Mouse (Mus musculus) neural tube, embryonic 13.5 days (tissue): ENCODE results near the gene Ihh. TPM values are rescaled to one million over a fixed set of nuclear protein-coding genes. Genes with fewer than 3 reads are reported as not detected.
A peak's percentile ranks its signal among the peaks of the same experiment; 100 is the strongest.

Experiments used
- ATAC-seq: fragments of 200-750 bp; cut with Nextera tagmentation; 2 replicates; pipeline ENCODE4 v1.8.0; 2017; ENCODE audit warnings: low read depth, mild to moderate bottlenecking, moderate TSS enrichment, moderate library complexity
- H3K27ac ChIP-seq: fragments of 300-500 bp; sonication (generic); replicated peaks from 2 replicates; pipeline ENCODE4 v1.5.1; 2015; ENCODE audit warnings: moderate library complexity, mild to moderate bottlenecking, inconsistent platforms
- H3K27me3 ChIP-seq: fragments of 300-500 bp; sonication (generic); 2 replicates; pipeline ENCODE4 v1.6.1; 2015; ENCODE audit warnings: mild to moderate bottlenecking, inconsistent platforms
- H3K36me3 ChIP-seq: fragments of 300-500 bp; sonication (generic); 2 replicates; pipeline ENCODE4 v1.6.1; 2015; ENCODE audit warnings: mild to moderate bottlenecking, inconsistent platforms
- H3K4me1 ChIP-seq: fragments of 300-500 bp; sonication (generic); replicated peaks from 2 replicates; pipeline ENCODE4 v1.6.1; 2015; ENCODE audit warnings: inconsistent platforms
- H3K4me2 ChIP-seq: fragments of 300-500 bp; sonication (generic); 2 replicates; pipeline ENCODE4 v1.6.1; 2015; ENCODE audit warnings: inconsistent platforms, mild to moderate bottlenecking, moderate library complexity
- H3K4me3 ChIP-seq: fragments of 300-500 bp; sonication (generic); 2 replicates; pipeline ENCODE4 v1.5.1; 2015; ENCODE audit warnings: mild to moderate bottlenecking, inconsistent platforms
- H3K9ac ChIP-seq: fragments of 300-500 bp; sonication (generic); 2 replicates; pipeline ENCODE4 v1.6.1; 2015; ENCODE audit warnings: moderate library complexity, mild to moderate bottlenecking, inconsistent platforms
- H3K9me3 ChIP-seq: fragments of 300-500 bp; sonication (generic); 2 replicates; pipeline ENCODE4 v1.6.1; 2016; ENCODE audit warnings: inconsistent platforms
- WGBS: fragments of 180-500 bp; shearing (Covaris S2); methylation state at CpG from one replicate; pipeline ENCODE4 v1.1.7; 2015; 5-methylcytosine and 5-hydroxymethylcytosine counted together
- polyA plus RNA-seq: library from polyadenylated mRNA; unstranded; fragments of >200 nt; fragmentation: Nextera tagmentation; extraction: Ambion mirVana; gene quantifications from 2 replicates; pipeline ENCODE4 v1.2.1, GENCODE M21; 2015

Ihh gene
- polyA plus RNA-seq, 1 experiment from 2014 or later, result 0.29 TPM

GRCm38 (mm10) chr1:74962126-74962852 lies 10.8 kb upstream of the Ihh start:
- H3K27ac ChIP-seq, result no peak overlapping the region
- ATAC-seq, result no peak
- H3K4me3 ChIP-seq, result no peak overlapping the region
- H3K27me3 ChIP-seq, result peaks cover 15% of the 10 kb centered on the region
- no peaks in the 10 kb centered on the region for H3K36me3 ChIP-seq
- H3K9me3 ChIP-seq, result no peaks in the 10 kb centered on the region
- no peak overlapping the region for H3K9ac ChIP-seq
- WGBS, result 70% methylated on average over 5 of the region's 5 CpGs
- H3K4me1 ChIP-seq, result peaks cover 9% of the 10 kb centered on the region
- no peak overlapping the region for H3K4me2 ChIP-seq

- Histone ChIP-seq H3K4me2 (no peak overlapping the region), H3K9me3 (no peaks in the 10 kb centered on the region), H3K27ac (no peak overlapping the region), H3K4me3 (no peak overlapping the region), H3K9ac (no peak overlapping the region), H3K36me3 (no peaks in the 10 kb centered on the region), H3K27me3 (peaks cover 21% of the 10 kb centered on the region), H3K4me1 (peaks cover 9% of the 10 kb centered on the region)
- ATAC-seq, result no peak
- WGBS, result 93% methylated on average over 7 of the region's 7 CpGs
Observed at GRCm38 (mm10) chr1:74961722-74962121, 10.2 kb upstream of the Ihh start.

- peaks cover 33% of the 10 kb centered on the region for H3K27me3 ChIP-seq
- WGBS, result 95% methylated on average over 7 of the region's 7 CpGs
- no peaks in the 10 kb centered on the region for H3K36me3 ChIP-seq
- no peak overlapping the region for H3K4me3 ChIP-seq
- H3K4me1 ChIP-seq, result peaks cover 6% of the 10 kb centered on the region
- no peaks in the 10 kb centered on the region for H3K9me3 ChIP-seq
- no peak overlapping the region for H3K9ac ChIP-seq
- no peak overlapping the region for H3K27ac ChIP-seq
- ATAC-seq, result no peak
- H3K4me2 ChIP-seq, result no peak overlapping the region
Observed at GRCm38 (mm10) chr1:74960059-74960458, 8.6 kb upstream of the Ihh start.

- Histone ChIP-seq H3K4me1 (peaks cover 42% of the 10 kb centered on the region), H3K27ac (no peak overlapping the region), H3K27me3 (peaks cover 99% of the 10 kb centered on the region), H3K4me3 (peak overlapping the region; percentile 31), H3K36me3 (no peaks in the 10 kb centered on the region), H3K4me2 (peak overlapping the region; percentile 57), H3K9me3 (no peaks in the 10 kb centered on the region), H3K9ac (peak overlapping the region; percentile 46; the same call in 1 of the 2 replicates)
- ATAC-seq, result no peak
- WGBS, result under 1% methylated on average over 79 of the region's 84 CpGs
Observed at GRCm38 (mm10) chr1:74950576-74951490, 639 bp downstream of the Ihh start.

- WGBS, result 1% methylated on average over 16 of the region's 16 CpGs
- H3K27ac ChIP-seq, result no peak overlapping the region
- H3K27me3 ChIP-seq, result peaks cover 100% of the 10 kb centered on the region
- ATAC-seq, result no peak
- no peaks in the 10 kb centered on the region for H3K36me3 ChIP-seq
- H3K4me2 ChIP-seq, result peak overlapping the region; percentile 57; the same call in 1 of the 2 replicates
- H3K4me3 ChIP-seq, result peak overlapping the region; percentile 31
- H3K4me1 ChIP-seq, result peaks cover 42% of the 10 kb centered on the region
- H3K9me3 ChIP-seq, result no peaks in the 10 kb centered on the region
- H3K9ac ChIP-seq, result no peak overlapping the region
Observed at GRCm38 (mm10) chr1:74950066-74950465, 1.4 kb downstream of the Ihh start.

GRCm38 (mm10) chr1:74949666-74950050 lies 1.8 kb downstream of the Ihh start:
- Histone ChIP-seq H3K36me3 (no peaks in the 10 kb centered on the region), H3K27me3 (peaks cover 100% of the 10 kb centered on the region), H3K4me2 (no peak overlapping the region), H3K27ac (no peak overlapping the region), H3K9ac (no peak overlapping the region), H3K4me1 (peaks cover 42% of the 10 kb centered on the region), H3K9me3 (no peaks in the 10 kb centered on the region), H3K4me3 (no peak overlapping the region)
- ATAC-seq, result 0 out of 2 replicates have a peak, but pooled peaks have one; percentile 8
- WGBS, result 4% methylated on average over 24 of the region's 24 CpGs

- WGBS, result 2% methylated on average over 20 of the region's 20 CpGs
- no peak overlapping the region for H3K4me3 ChIP-seq
Observed at GRCm38 (mm10) chr1:74948784-74949665, 2.4 kb downstream of the Ihh start.

GRCm38 (mm10) chr1:74947986-74948670 lies 3.3 kb downstream of the Ihh start:
- Histone ChIP-seq H3K27me3 (peaks cover 98% of the 10 kb centered on the region), H3K9ac (peak overlapping the region; percentile 64), H3K27ac (no peak overlapping the region), H3K4me2 (peak overlapping the region; percentile 55), H3K4me1 (peaks cover 42% of the 10 kb centered on the region), H3K9me3 (no peaks in the 10 kb centered on the region), H3K4me3 (peak overlapping the region; percentile 30), H3K36me3 (no peaks in the 10 kb centered on the region)
- ATAC-seq, result 0 out of 2 replicates have a peak, but pooled peaks have one; percentile 16
- 2% methylated on average over 41 of the region's 41 CpGs for WGBS

More at GRCm38 (mm10) chr1:74948784-74949665, 2.4 kb downstream of the Ihh start:
- no peak overlapping the region for H3K27ac ChIP-seq
- no peak overlapping the region for H3K9ac ChIP-seq
- ATAC-seq, result peak; percentile 75
- no peaks in the 10 kb centered on the region for H3K9me3 ChIP-seq
- no peaks in the 10 kb centered on the region for H3K36me3 ChIP-seq
- peaks cover 98% of the 10 kb centered on the region for H3K27me3 ChIP-seq
- H3K4me2 ChIP-seq, result peak overlapping the region; percentile 55
- peaks cover 42% of the 10 kb centered on the region for H3K4me1 ChIP-seq

- WGBS, result 63% methylated on average over 12 of the region's 12 CpGs
- H3K4me2 ChIP-seq, result no peak overlapping the region
- H3K27ac ChIP-seq, result no peak overlapping the region
- no peaks in the 10 kb centered on the region for H3K36me3 ChIP-seq
- H3K27me3 ChIP-seq, result peaks cover 92% of the 10 kb centered on the region
- H3K9me3 ChIP-seq, result no peaks in the 10 kb centered on the region
- H3K4me3 ChIP-seq, result no peak overlapping the region
- no peaks in the 10 kb centered on the region for H3K4me1 ChIP-seq
- no peak for ATAC-seq
- H3K9ac ChIP-seq, result no peak overlapping the region
Observed at GRCm38 (mm10) chr1:74941651-74942360, 9.7 kb downstream of the Ihh start.

- Histone ChIP-seq H3K27me3 (peaks cover 81% of the 10 kb centered on the region), H3K4me1 (no peaks in the 10 kb centered on the region; the same call in 1 of the 2 replicates), H3K9ac (no peak overlapping the region), H3K4me3 (no peak overlapping the region), H3K27ac (no peak overlapping the region), H3K36me3 (no peaks in the 10 kb centered on the region), H3K4me2 (no peak overlapping the region), H3K9me3 (no peaks in the 10 kb centered on the region)
- 4% methylated on average over 3 of the region's 3 CpGs for WGBS
- no peak for ATAC-seq
Observed at GRCm38 (mm10) chr1:74939762-74940161, 11.7 kb downstream of the Ihh start.
